Mouse (Mus musculus) cortical plate, adult 2 months (tissue): ENCODE results near the gene Aip.

Experiments used
- CTCF ChIP-seq: fragments of 200-500 bp; IDR thresholded peaks from 2 replicates; pipeline ENCODE4 v1.5.1; 2011; ENCODE audit warnings: mild to moderate bottlenecking, control low read depth, low read length; ENCODE audit not compliant: insufficient read depth; ENCODE audit errors: extremely low read depth
- POLR2A ChIP-seq: fragments of 200-500 bp; IDR thresholded peaks from 2 replicates; pipeline ENCODE4 v1.6.1; 2011; ENCODE audit warnings: mild to moderate bottlenecking, low read length, control low read depth; ENCODE audit not compliant: insufficient read depth; ENCODE audit errors: extremely low read depth

DNA sequence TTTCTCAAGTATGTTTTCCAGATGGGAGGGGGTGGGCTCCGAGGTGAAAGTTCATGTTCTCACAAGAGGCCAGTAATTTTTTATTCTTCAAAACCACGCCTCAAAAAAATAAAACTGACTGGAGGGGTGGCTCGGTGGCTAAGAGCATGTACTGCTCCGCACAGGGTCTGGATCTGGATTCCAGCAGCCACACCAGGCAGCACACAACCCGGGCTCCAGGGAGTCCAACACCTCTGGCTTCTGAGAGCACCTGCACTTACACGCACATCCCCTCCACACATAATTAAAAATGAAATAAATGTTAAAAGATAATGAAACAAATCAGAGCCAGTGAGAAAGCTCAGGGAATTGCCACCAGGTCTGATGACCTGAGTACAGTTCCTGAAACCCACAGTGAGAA, 59.4 kb downstream of the Aip start:
- TF ChIP-seq POLR2A, result no peak
- TF ChIP-seq CTCF, result no peak
